Mouse (Mus musculus): ENCODE results near the gene Fam76a.

- no peak for TF ChIP-seq POLR2A (IDR thresholded peaks at IDR 0.05; ENCODE audit: borderline replicate concordance, extremely low read depth, low read depth, low read length)
- no peak for TF ChIP-seq CTCF (IDR thresholded peaks at IDR 0.05; ENCODE audit: insufficient read depth, low read length)
Observed at GRCm38 (mm10) chr4:132905843-132906360, 16.5 kb downstream of the Fam76a start.
